Mouse (Mus musculus) 416B (cell line): ENCODE data around the gene Dnajb6.

ENCODE experiments used
- DNase-seq: peaks from one replicate; pipeline ENCODE4 v3.0.0; 2011; ENCODE audit warnings: low read depth

The Dnajb6 gene

GRCm38 (mm10) chr5:29848091-29848490, 112.6 kb downstream of the Dnajb6 start:
- no peak for DNase-seq

- DNase-seq, result no peak
Observed at GRCm38 (mm10) chr5:29852376-29852775, 116.9 kb downstream of the Dnajb6 start.

- no peak for DNase-seq
Observed at GRCm38 (mm10) chr5:29853035-29853434, 117.5 kb downstream of the Dnajb6 start.

GRCm38 (mm10) chr5:29854376-29854775, 118.9 kb downstream of the Dnajb6 start:
- peak; percentile 99 for DNase-seq

- no peak for DNase-seq
Observed at GRCm38 (mm10) chr5:29854971-29855370, 119.5 kb downstream of the Dnajb6 start.

GRCm38 (mm10) chr5:29861522-29861921, 126.0 kb downstream of the Dnajb6 start:
- DNase-seq, result peak; percentile 84

- DNase-seq, result no peak
Observed at GRCm38 (mm10) chr5:29862388-29862787, 126.9 kb downstream of the Dnajb6 start.

GRCm38 (mm10) chr5:29864291-29864737, 128.8 kb downstream of the Dnajb6 start:
- DNase-seq, result no peak

GRCm38 (mm10) chr5:29864994-29865393, 129.5 kb downstream of the Dnajb6 start:
- DNase-seq, result no peak
